Mouse (Mus musculus): ENCODE measurements around the gene Smim11. TPM values are rescaled to one million over a fixed set of nuclear protein-coding genes. Genes with fewer than 3 reads are reported as not detected.

Gene Smim11
- polyA plus RNA-seq, 1 experiment from 2014 or later = 76.8 TPM

GRCm38 (mm10) chr16:92295328-92295727 lies 5.8 kb upstream of the Smim11 start:
- no peak for ATAC-seq
- Histone ChIP-seq H3K27me3 (replicated peaks) (peaks cover 23% of the 10 kb centered on the region), H3K4me1 (peaks cover 5% of the 10 kb centered on the region; the same call in 1 of the 2 replicates), H3K4me3 (no peak overlapping the region), H3K9ac (no peak overlapping the region), H3K36me3 (no peaks in the 10 kb centered on the region), H3K27ac (no peak overlapping the region), H3K4me2 (no peak overlapping the region), H3K9me3 (replicated peaks) (no peaks in the 10 kb centered on the region)
- WGBS (ENCODE audit: insufficient replicate concordance) = 54% methylated on average over 2 of the region's 2 CpGs

- H3K27me3 ChIP-seq (replicated peaks) = 0 out of 2 replicates have a peak, but pooled peaks cover 6% of the 10 kb centered on the region
- peak; percentile 67 for ATAC-seq
- WGBS (ENCODE audit: insufficient replicate concordance) = 1% methylated on average over 12 of the region's 12 CpGs
- peak overlapping the region; percentile 81 for H3K4me2 ChIP-seq
- peak overlapping the region; percentile 79 for H3K9ac ChIP-seq
- peak overlapping the region; percentile 63 for H3K4me3 ChIP-seq
- no peaks in the 10 kb centered on the region for H3K9me3 ChIP-seq (replicated peaks)
- H3K36me3 ChIP-seq = peaks cover 13% of the 10 kb centered on the region
- peaks cover 34% of the 10 kb centered on the region for H3K4me1 ChIP-seq
- peak overlapping the region; percentile 65 for H3K27ac ChIP-seq
These were observed 323 bp downstream of the Smim11 start for GRCm38 (mm10) chr16:92301412-92301806.

GRCm38 (mm10) chr16:92301989-92302388 lies 903 bp downstream of the Smim11 start:
- Histone ChIP-seq H3K9me3 (replicated peaks) (no peaks in the 10 kb centered on the region), H3K36me3 (peaks cover 19% of the 10 kb centered on the region), H3K4me3 (peak overlapping the region; percentile 63), H3K27me3 (replicated peaks) (0 out of 2 replicates have a peak, but pooled peaks cover under 1% of the 10 kb centered on the region), H3K4me1 (peaks cover 34% of the 10 kb centered on the region), H3K9ac (peak overlapping the region; percentile 79), H3K27ac (peak overlapping the region; percentile 65), H3K4me2 (peak overlapping the region; percentile 81)
- ATAC-seq = no peak
- WGBS (ENCODE audit: insufficient replicate concordance) = 35% methylated on average over 5 of the region's 5 CpGs

GRCm38 (mm10) chr16:92302506-92302905 lies 1.4 kb downstream of the Smim11 start:
- Histone ChIP-seq H3K4me1 (peaks cover 37% of the 10 kb centered on the region), H3K9me3 (replicated peaks) (no peaks in the 10 kb centered on the region), H3K4me2 (peak overlapping the region; percentile 81), H3K27me3 (replicated peaks) (no peaks in the 10 kb centered on the region), H3K9ac (peak overlapping the region; percentile 79), H3K27ac (peak overlapping the region; percentile 65; the same call in 1 of the 2 replicates), H3K4me3 (peak overlapping the region; percentile 63), H3K36me3 (peaks cover 24% of the 10 kb centered on the region)
- 51% methylated on average over 5 of the region's 5 CpGs for WGBS (ENCODE audit: insufficient replicate concordance)
- ATAC-seq = no peak

GRCm38 (mm10) chr16:92305519-92305918 lies 4.4 kb downstream of the Smim11 start:
- Histone ChIP-seq H3K9me3 (replicated peaks) (no peaks in the 10 kb centered on the region), H3K4me3 (no peak overlapping the region), H3K27me3 (replicated peaks) (no peaks in the 10 kb centered on the region), H3K4me2 (no peak overlapping the region), H3K9ac (no peak overlapping the region), H3K36me3 (peaks cover 38% of the 10 kb centered on the region), H3K4me1 (peaks cover 31% of the 10 kb centered on the region), H3K27ac (no peak overlapping the region)
- no peak for ATAC-seq
- WGBS (ENCODE audit: insufficient replicate concordance) = 93% methylated on average over 2 of the region's 2 CpGs

- 64% methylated on average over 3 of the region's 3 CpGs for WGBS (ENCODE audit: insufficient replicate concordance)
- peaks cover 59% of the 10 kb centered on the region for H3K36me3 ChIP-seq
- ATAC-seq = no peak
These were observed 6.9 kb downstream of the Smim11 start for GRCm38 (mm10) chr16:92307947-92308346.

GRCm38 (mm10) chr16:92309126-92309525 lies 8.0 kb downstream of the Smim11 start:
- Histone ChIP-seq H3K4me2 (no peak overlapping the region), H3K4me1 (0 out of 2 replicates have a peak, but pooled peaks cover 4% of the 10 kb centered on the region), H3K9me3 (replicated peaks) (no peaks in the 10 kb centered on the region), H3K9ac (no peak overlapping the region), H3K27me3 (replicated peaks) (no peaks in the 10 kb centered on the region), H3K4me3 (no peak overlapping the region), H3K36me3 (peaks cover 63% of the 10 kb centered on the region), H3K27ac (no peak overlapping the region)
- WGBS (ENCODE audit: insufficient replicate concordance) = 62% methylated on average over 4 of the region's 4 CpGs
- ATAC-seq = no peak

More at GRCm38 (mm10) chr16:92307947-92308346, 6.9 kb downstream of the Smim11 start:
- Histone ChIP-seq H3K4me2 (no peak overlapping the region), H3K27ac (no peak overlapping the region), H3K9me3 (replicated peaks) (no peaks in the 10 kb centered on the region), H3K4me3 (no peak overlapping the region), H3K9ac (no peak overlapping the region), H3K27me3 (replicated peaks) (no peaks in the 10 kb centered on the region), H3K4me1 (peaks cover 14% of the 10 kb centered on the region)

GRCm38 (mm10) chr16:92313953-92314741 lies 13.1 kb downstream of the Smim11 start:
- peak; percentile 52 for ATAC-seq

GRCm38 (mm10) chr16:92316049-92316738 lies 15.1 kb downstream of the Smim11 start:
- no peaks in the 10 kb centered on the region for H3K27me3 ChIP-seq (replicated peaks)
- ATAC-seq = no peak
- H3K4me3 ChIP-seq = no peak overlapping the region
- no peak overlapping the region for H3K27ac ChIP-seq
- WGBS (ENCODE audit: insufficient replicate concordance) = 67% methylated on average over 7 of the region's 7 CpGs
- no peak overlapping the region for H3K9ac ChIP-seq
- no peaks in the 10 kb centered on the region for H3K9me3 ChIP-seq (replicated peaks)
- peaks cover 19% of the 10 kb centered on the region for H3K36me3 ChIP-seq
- H3K4me2 ChIP-seq = no peak overlapping the region
- peaks cover 15% of the 10 kb centered on the region; the same call in 1 of the 2 replicates for H3K4me1 ChIP-seq

More at GRCm38 (mm10) chr16:92313953-92314741, 13.1 kb downstream of the Smim11 start:
- peaks cover 27% of the 10 kb centered on the region for H3K36me3 ChIP-seq
- WGBS (ENCODE audit: insufficient replicate concordance) = 44% methylated on average over 13 of the region's 13 CpGs
- H3K27me3 ChIP-seq (replicated peaks) = no peaks in the 10 kb centered on the region
- H3K9ac ChIP-seq = no peak overlapping the region
- no peak overlapping the region for H3K27ac ChIP-seq
- H3K9me3 ChIP-seq (replicated peaks) = no peaks in the 10 kb centered on the region
- H3K4me2 ChIP-seq = no peak overlapping the region
- H3K4me3 ChIP-seq = no peak overlapping the region
- peaks cover 8% of the 10 kb centered on the region; the same call in 1 of the 2 replicates for H3K4me1 ChIP-seq

GRCm38 (mm10) chr16:92319353-92320109 lies 18.4 kb downstream of the Smim11 start:
- Histone ChIP-seq H3K9ac (no peak overlapping the region), H3K36me3 (no peaks in the 10 kb centered on the region), H3K4me1 (peaks cover 11% of the 10 kb centered on the region; the same call in 1 of the 2 replicates), H3K9me3 (replicated peaks) (no peaks in the 10 kb centered on the region), H3K4me3 (no peak overlapping the region), H3K27ac (no peak overlapping the region), H3K4me2 (peak overlapping the region; percentile 28; the same call in 1 of the 2 replicates), H3K27me3 (replicated peaks) (peaks cover 8% of the 10 kb centered on the region; the same call in 1 of the 2 replicates)
- 47% methylated on average over 20 of the region's 20 CpGs for WGBS (ENCODE audit: insufficient replicate concordance)
- 0 out of 2 replicates have a peak, but pooled peaks have one; percentile 44 for ATAC-seq

- no peak for ATAC-seq
These were observed 19.3 kb downstream of the Smim11 start for GRCm38 (mm10) chr16:92320361-92320760.

More at GRCm38 (mm10) chr16:92320361-92320760, 19.3 kb downstream of the Smim11 start:
- H3K36me3 ChIP-seq = no peaks in the 10 kb centered on the region
- 70% methylated on average over 3 of the region's 3 CpGs for WGBS (ENCODE audit: insufficient replicate concordance)
- no peaks in the 10 kb centered on the region for H3K9me3 ChIP-seq (replicated peaks)
- peaks cover 9% of the 10 kb centered on the region; the same call in 1 of the 2 replicates for H3K4me1 ChIP-seq
- no peak overlapping the region for H3K4me3 ChIP-seq
- no peak overlapping the region for H3K27ac ChIP-seq
- peaks cover 12% of the 10 kb centered on the region; the same call in 1 of the 2 replicates for H3K27me3 ChIP-seq (replicated peaks)
- no peak overlapping the region for H3K4me2 ChIP-seq
- H3K9ac ChIP-seq = no peak overlapping the region

Data from liver, embryonic 12.5 days (tissue).